Mouse (Mus musculus) myocyte (in vitro differentiated cells): ENCODE measurements around the gene Fndc10. TPM values are rescaled to one million over a fixed set of nuclear protein-coding genes. Genes with fewer than 3 reads are reported as not detected.

Experiments
- H3K27me3 ChIP-seq: one replicate; pipeline ENCODE4 v1.6.1; 2011; ENCODE audit not compliant: control insufficient read depth, insufficient read depth, insufficient read length
- H3K36me3 ChIP-seq: one replicate; pipeline ENCODE4 v1.6.1; 2011; ENCODE audit not compliant: control insufficient read depth, insufficient read depth
- H3K4me2 ChIP-seq: one replicate; pipeline ENCODE4 v1.6.1; 2011; ENCODE audit warnings: low read depth, control low read depth
- H3K4me3 ChIP-seq: one replicate; pipeline ENCODE4 v1.5.1; 2011; ENCODE audit warnings: mild to moderate bottlenecking, control low read depth, moderate library complexity
- H3K79me2 ChIP-seq: one replicate; pipeline ENCODE4 v1.6.1; 2011; ENCODE audit not compliant: control insufficient read depth, insufficient read depth
- H3ac ChIP-seq: one replicate; pipeline ENCODE4 v1.6.1; 2011; ENCODE audit not compliant: control insufficient read depth, insufficient read length
- CEBPB ChIP-seq: IDR thresholded peaks from 2 replicates; pipeline ENCODE4 v1.6.1; 2011; ENCODE audit warnings: mild to moderate bottlenecking, moderate library complexity; ENCODE audit not compliant: poor library complexity, insufficient read depth, severe bottlenecking
- E2F4 ChIP-seq: IDR thresholded peaks from one replicate; pipeline ENCODE4 v1.6.1; 2011; ENCODE audit warnings: mild to moderate bottlenecking, control low read depth, moderate library complexity; ENCODE audit not compliant: insufficient read depth
- MYOD1 ChIP-seq, 3 experiments: IDR thresholded peaks; one replicate each; pipeline ENCODE4 v1.6.1; 2011; ENCODE audit warnings: control low read depth in 2 of 3, low read depth in 2 of 3, mild to moderate bottlenecking in 2 of 3, moderate library complexity in 1 of 3; ENCODE audit not compliant: insufficient read length in 2 of 3, control insufficient read depth in 1 of 3
- POLR2A ChIP-seq: IDR thresholded peaks from one replicate; pipeline ENCODE4 v1.6.1; 2011; ENCODE audit warnings: low read depth, mild to moderate bottlenecking, control low read depth, moderate library complexity; ENCODE audit not compliant: insufficient read length
- REST ChIP-seq: IDR thresholded peaks from one replicate; pipeline ENCODE4 v1.6.1; 2011; ENCODE audit warnings: mild to moderate bottlenecking, control low read depth, moderate library complexity; ENCODE audit not compliant: insufficient read depth, insufficient read length
- TCF3 ChIP-seq: IDR thresholded peaks from one replicate; pipeline ENCODE4 v1.6.1; 2011; ENCODE audit warnings: low read depth, control low read depth; ENCODE audit not compliant: insufficient read length
- USF1 ChIP-seq: IDR thresholded peaks from one replicate; pipeline ENCODE4 v1.6.1; 2011; ENCODE audit warnings: low read depth, mild to moderate bottlenecking, control low read depth, moderate library complexity
- polyA plus RNA-seq: library from polyadenylated mRNA; unstranded; fragments of >200 nt; fragmentation: generic; extraction: Trizol; gene quantifications from one replicate; pipeline ENCODE4 v1.2.1, GENCODE M21; 2012; ENCODE audit warnings: missing spikeins

Fndc10 gene
- polyA plus RNA-seq, 1 experiment: 8.3 TPM

DNA sequence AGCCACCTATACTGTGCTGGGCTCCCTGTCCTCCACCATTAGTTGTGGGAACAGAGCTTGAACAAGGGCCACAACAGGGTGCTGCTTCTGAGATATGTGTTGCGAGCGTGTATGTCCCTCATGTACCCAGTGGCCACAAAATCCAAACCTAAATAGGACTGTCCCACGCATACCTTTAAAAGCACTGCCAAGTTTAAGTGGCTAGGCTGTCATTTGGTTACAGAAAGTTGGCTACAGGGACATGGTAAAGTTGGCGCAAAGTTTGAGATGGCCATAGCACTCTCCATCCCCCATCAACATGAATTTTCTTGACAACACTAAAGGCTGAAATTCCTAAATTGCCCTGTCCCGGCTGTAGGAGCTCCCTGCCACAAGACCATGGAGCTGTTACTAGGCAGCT, 51.0 kb downstream of the Fndc10 start:
- H3K4me2 ChIP-seq: no peak overlapping the region
- no peak overlapping the region for H3ac ChIP-seq
- H3K79me2 ChIP-seq: no peaks in the 10 kb centered on the region
- no peak overlapping the region for H3K4me3 ChIP-seq
- TF ChIP-seq POLR2A (no peak), TCF3 (no peak), MYOD1 (IDR thresholded peaks at IDR 0.05; ENCODE audit: control insufficient read depth in 1 of 3, insufficient read length in 2 of 3, low read depth in 2 of 3) (no peak), CEBPB (no peak), REST (no peak), E2F4 (no peak), USF1 (no peak)
- no peaks in the 10 kb centered on the region for H3K27me3 ChIP-seq
- peaks cover 33% of the 10 kb centered on the region for H3K36me3 ChIP-seq

Other genes with a start within 250 kb of the Fndc10 start
- gene Tmem52, start 225.2 kb upstream of the Fndc10 start, polyA plus RNA-seq: not detected
- 265 TPM for gene Gnb1, start 203.0 kb upstream of the Fndc10 start, polyA plus RNA-seq
- gene Nadk, start 132.0 kb upstream of the Fndc10 start, polyA plus RNA-seq: 83.0 TPM
- 3.7 TPM for gene Slc35e2, start 92.9 kb upstream of the Fndc10 start, polyA plus RNA-seq
- gene Cdk11b, start 69.5 kb upstream of the Fndc10 start, polyA plus RNA-seq: 47.7 TPM
- gene Gm10563, start 48.9 kb upstream of the Fndc10 start, polyA plus RNA-seq: not detected
- gene Mmp23, start 41.0 kb upstream of the Fndc10 start, polyA plus RNA-seq: 1.8 TPM
- gene Mib2, start 25.1 kb upstream of the Fndc10 start, polyA plus RNA-seq: 106 TPM
- gene Ssu72, start 10.5 kb downstream of the Fndc10 start, polyA plus RNA-seq: 105 TPM
- gene Tmem240, start 40.5 kb downstream of the Fndc10 start, polyA plus RNA-seq: 1.2 TPM
- gene Atad3a, start 66.8 kb downstream of the Fndc10 start, polyA plus RNA-seq: 60.9 TPM
- gene Vwa1, start 80.4 kb downstream of the Fndc10 start, polyA plus RNA-seq: 3.2 TPM
- 0.97 TPM for gene Tmem88b, start 91.5 kb downstream of the Fndc10 start, polyA plus RNA-seq
- gene Ankrd65, start 96.1 kb downstream of the Fndc10 start, polyA plus RNA-seq: not detected
- gene Mrpl20, start 108.5 kb downstream of the Fndc10 start, polyA plus RNA-seq: 132 TPM
- gene Ccnl2, start 118.1 kb downstream of the Fndc10 start, polyA plus RNA-seq: 24.7 TPM
- gene Aurkaip1, start 136.9 kb downstream of the Fndc10 start, polyA plus RNA-seq: 152 TPM
- 87.5 TPM for gene Mxra8, start 145.3 kb downstream of the Fndc10 start, polyA plus RNA-seq
- gene Dvl1, start 153.1 kb downstream of the Fndc10 start, polyA plus RNA-seq: 98.4 TPM
- gene Tas1r3, start 169.0 kb downstream of the Fndc10 start, polyA plus RNA-seq: 0.17 TPM
- gene Cptp, start 175.1 kb downstream of the Fndc10 start, polyA plus RNA-seq: 10.5 TPM
- 72.1 TPM for gene Ints11, start 175.2 kb downstream of the Fndc10 start, polyA plus RNA-seq
- gene Pusl1, start 197.4 kb downstream of the Fndc10 start, polyA plus RNA-seq: 19.1 TPM
- 22.3 TPM for gene Acap3, start 197.5 kb downstream of the Fndc10 start, polyA plus RNA-seq
- 70.6 TPM for gene Ube2j2, start 249.5 kb downstream of the Fndc10 start, polyA plus RNA-seq